ENCODE assay signal across 25 mouse cellular contexts in the genomic region with DNA sequence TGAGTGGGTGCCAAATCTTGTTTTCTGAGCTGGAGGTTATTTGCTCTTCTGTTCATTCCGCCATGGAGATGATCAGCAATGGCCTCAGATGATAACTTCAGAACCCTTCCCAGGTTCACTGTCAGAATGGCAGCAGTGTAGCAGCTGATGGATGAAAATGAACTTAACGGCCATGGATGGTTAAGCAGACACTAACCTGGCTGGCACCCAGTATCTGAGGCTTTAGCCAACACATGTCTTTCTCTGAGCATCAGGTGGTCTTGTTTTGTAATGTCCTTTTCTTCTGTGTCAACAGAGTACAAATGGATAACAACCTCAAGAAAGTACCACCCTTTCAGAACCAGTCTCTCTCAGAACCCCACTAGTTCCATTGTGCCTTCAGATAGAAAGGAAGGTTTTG.
DNase-seq lines count a peak whose midpoint lies in the region; ATAC-seq and TF ChIP-seq lines count a peak whose summit lies in the region.
"Had no signal": no experiment of that assay in that cellular context is flagged by ENCODE, and none has a peak within 500 bp of the region (broad histone marks: within the 10 kb centered on the region; RNA-seq: fewer than 3 reads in every experiment).

No protein-coding gene starts in this region.

- no peak overlapping the region for H3K4me2 ChIP-seq in hindbrain, postnatal 0 days (ENCODE audit: low read depth, low read length)
- H3K4me2 ChIP-seq in hindbrain, embryonic 11.5 days (replicated peaks; ENCODE audit: low read depth, low read length), result no peak overlapping the region
- no peak overlapping the region for H3K4me2 ChIP-seq in midbrain, postnatal 0 days (ENCODE audit: low read depth, low read length, poor library complexity, severe bottlenecking)
- no peak overlapping the region for H3K4me2 ChIP-seq in midbrain, embryonic 13.5 days (replicated peaks)
- H3K4me2 ChIP-seq: embryonic facial prominence, embryonic 13.5 days; embryonic facial prominence, embryonic 15.5 days; forebrain, embryonic 12.5 days had no signal

- peak; percentile 66 to 73 for DNase-seq in cerebellum, postnatal 14 days
- no peak for DNase-seq in cerebellum, adult 2 months
- DNase-seq in hindbrain, postnatal 0 days (ENCODE audit: low spot score), result peak; percentile 68
- DNase-seq in hindbrain, embryonic 11.5 days (ENCODE audit: low spot score), result no peak
- peak; percentile 75 for DNase-seq in midbrain, postnatal 0 days (ENCODE audit: low spot score)
- DNase-seq in brain, embryonic 14.5 days (ENCODE audit: low read depth), result peak; percentile 5
- DNase-seq: adrenal gland, adult 8-10 months; adrenal gland, postnatal 14 days; adrenal gland, postnatal 36 days; cerebellum, adult 11 months; cerebellum, adult 18-20 months; cerebellum, adult 9-11 months; cerebellum, postnatal 36 days; embryo, embryonic 11 days had no signal

- WGBS in cerebellum, adult 2 months, result 48% methylated on average over 2 of the region's 2 CpGs
- 57% methylated on average over 2 of the region's 2 CpGs for WGBS in hindbrain, postnatal 0 days
- WGBS in hindbrain, embryonic 11.5 days, result 91% methylated on average over 2 of the region's 2 CpGs
- 85% methylated on average over 2 of the region's 2 CpGs for WGBS in midbrain, postnatal 0 days
- 85% methylated on average over 2 of the region's 2 CpGs for WGBS in midbrain, embryonic 13.5 days

- no peak for TF ChIP-seq CTCF in cerebellum, adult 2 months (IDR thresholded peaks at IDR 0.05; ENCODE audit: borderline replicate concordance, insufficient read depth, low read depth, low read length)
- no peak for TF ChIP-seq CTCF in hindbrain, postnatal 0 days (IDR thresholded peaks at IDR 0.05; ENCODE audit: low read depth)
- no peak for TF ChIP-seq CTCF in midbrain, postnatal 0 days (IDR thresholded peaks at IDR 0.05)
- no peak for TF ChIP-seq CTCF in brain, embryonic 14.5 days (IDR thresholded peaks at IDR 0.05; ENCODE audit: borderline replicate concordance, extremely low read depth, insufficient read depth, insufficient read length)

- peaks cover 6% of the 10 kb centered on the region; the same call in 1 of the 2 replicates for H3K4me1 ChIP-seq in cerebellum, adult 2 months (ENCODE audit: control insufficient read depth, insufficient read depth, low read length)
- no peaks in the 10 kb centered on the region; the same call in 1 of the 2 replicates for H3K4me1 ChIP-seq in hindbrain, postnatal 0 days (ENCODE audit: insufficient read depth, low read length)
- H3K4me1 ChIP-seq in hindbrain, embryonic 11.5 days (replicated peaks; ENCODE audit: control insufficient read depth, insufficient read depth, low read length), result no peaks in the 10 kb centered on the region
- no peaks in the 10 kb centered on the region for H3K4me1 ChIP-seq in midbrain, postnatal 0 days (ENCODE audit: insufficient read depth, low read length)
- no peaks in the 10 kb centered on the region for H3K4me1 ChIP-seq in midbrain, embryonic 13.5 days (replicated peaks)
- H3K4me1 ChIP-seq: embryonic facial prominence, embryonic 13.5 days; embryonic facial prominence, embryonic 15.5 days; forebrain, embryonic 10.5 days; forebrain, embryonic 12.5 days had no signal

- no peak overlapping the region for H3K9ac ChIP-seq in hindbrain, postnatal 0 days (replicated peaks; ENCODE audit: low read length)
- no peak overlapping the region for H3K9ac ChIP-seq in hindbrain, embryonic 11.5 days (ENCODE audit: low read depth, low read length)
- H3K9ac ChIP-seq in midbrain, postnatal 0 days (replicated peaks; ENCODE audit: low read length, poor library complexity, severe bottlenecking), result no peak overlapping the region
- H3K9ac ChIP-seq in midbrain, embryonic 13.5 days (replicated peaks), result no peak overlapping the region
- H3K9ac ChIP-seq: embryonic facial prominence, embryonic 13.5 days; embryonic facial prominence, embryonic 15.5 days; forebrain, embryonic 12.5 days had no signal

- no peak overlapping the region for H3K4me3 ChIP-seq in cerebellum, adult 2 months (replicated peaks; ENCODE audit: insufficient read depth, low read depth, low read length)
- H3K4me3 ChIP-seq in hindbrain, postnatal 0 days (ENCODE audit: low read length), result no peak overlapping the region
- H3K4me3 ChIP-seq in hindbrain, embryonic 11.5 days (ENCODE audit: low read depth, low read length), result no peak overlapping the region
- no peak overlapping the region for H3K4me3 ChIP-seq in midbrain, postnatal 0 days (ENCODE audit: low read depth, low read length)
- H3K4me3 ChIP-seq in midbrain, embryonic 13.5 days (replicated peaks), result no peak overlapping the region
- H3K4me3 ChIP-seq: embryonic facial prominence, embryonic 13.5 days; embryonic facial prominence, embryonic 15.5 days; erythroblast, embryonic 14.5 days; forebrain, embryonic 10.5 days; forebrain, embryonic 12.5 days had no signal

- no peaks in the 10 kb centered on the region for H3K9me3 ChIP-seq in hindbrain, postnatal 0 days (ENCODE audit: low read length)
- no peaks in the 10 kb centered on the region for H3K9me3 ChIP-seq in hindbrain, embryonic 11.5 days (ENCODE audit: control insufficient read depth, low read length)
- H3K9me3 ChIP-seq in midbrain, postnatal 0 days (ENCODE audit: low read length), result no peaks in the 10 kb centered on the region
- no peaks in the 10 kb centered on the region for H3K9me3 ChIP-seq in midbrain, embryonic 13.5 days
- H3K9me3 ChIP-seq: embryonic facial prominence, embryonic 13.5 days; embryonic facial prominence, embryonic 15.5 days; forebrain, embryonic 10.5 days; forebrain, embryonic 12.5 days had no signal

- no peaks in the 10 kb centered on the region; the same call in 1 of the 2 replicates for H3K27me3 ChIP-seq in cerebellum, adult 2 months (ENCODE audit: control insufficient read depth, insufficient read depth, low read length)
- H3K27me3 ChIP-seq in hindbrain, postnatal 0 days (ENCODE audit: insufficient read depth, low read length), result no peaks in the 10 kb centered on the region
- no peaks in the 10 kb centered on the region for H3K27me3 ChIP-seq in hindbrain, embryonic 11.5 days (ENCODE audit: control insufficient read depth, insufficient read depth, low read length)
- no peaks in the 10 kb centered on the region for H3K27me3 ChIP-seq in midbrain, postnatal 0 days (ENCODE audit: insufficient read depth, low read length)
- H3K27me3 ChIP-seq in midbrain, embryonic 13.5 days, result no peaks in the 10 kb centered on the region
- H3K27me3 ChIP-seq: embryonic facial prominence, embryonic 13.5 days; embryonic facial prominence, embryonic 15.5 days; forebrain, embryonic 12.5 days; Patski had no signal

- TF ChIP-seq POLR2A in cerebellum, adult 2 months (IDR thresholded peaks at IDR 0.05; ENCODE audit: borderline replicate concordance, insufficient read depth, low read length), result no peak
- no peak for TF ChIP-seq POLR2A in brain, embryonic 14.5 days (IDR thresholded peaks at IDR 0.05; ENCODE audit: borderline replicate concordance, extremely low read depth, insufficient read depth, insufficient read length, poor library complexity, severe bottlenecking)

- H3K36me3 ChIP-seq in hindbrain, postnatal 0 days (ENCODE audit: insufficient read depth, low read length), result no peaks in the 10 kb centered on the region
- H3K36me3 ChIP-seq in hindbrain, embryonic 11.5 days (ENCODE audit: control insufficient read depth, insufficient read depth, low read length), result no peaks in the 10 kb centered on the region
- H3K36me3 ChIP-seq in midbrain, postnatal 0 days (ENCODE audit: insufficient read depth, low read length), result no peaks in the 10 kb centered on the region
- H3K36me3 ChIP-seq in midbrain, embryonic 13.5 days, result no peaks in the 10 kb centered on the region
- H3K36me3 ChIP-seq: embryonic facial prominence, embryonic 13.5 days; embryonic facial prominence, embryonic 15.5 days; forebrain, embryonic 10.5 days; forebrain, embryonic 12.5 days had no signal

- ATAC-seq in hindbrain, postnatal 0 days, result peak; percentile 55; the same call in 1 of the 2 replicates
- ATAC-seq in hindbrain, embryonic 11.5 days (ENCODE audit: low FRiP score), result no peak
- ATAC-seq in midbrain, postnatal 0 days (ENCODE audit: low FRiP score), result no peak
- ATAC-seq in midbrain, embryonic 13.5 days, result no peak
- ATAC-seq in granulocyte monocyte progenitor cell, adult 5-6 weeks (replicated peaks; ENCODE audit: poor library complexity, severe bottlenecking), result no peak
- ATAC-seq: activated CD4-positive, CD25-positive, alpha-beta regulatory T cell, adult 4 months; forebrain, embryonic 14.5 days; forebrain, embryonic 16.5 days; Patski had no signal

- H3K27ac ChIP-seq in cerebellum, adult 2 months (ENCODE audit: insufficient read depth, low read length), result no peak overlapping the region
- H3K27ac ChIP-seq in hindbrain, postnatal 0 days, result no peak overlapping the region
- H3K27ac ChIP-seq in hindbrain, embryonic 11.5 days (ENCODE audit: low read depth, low read length), result no peak overlapping the region
- H3K27ac ChIP-seq in midbrain, postnatal 0 days (ENCODE audit: low read depth, low read length), result no peak overlapping the region
- H3K27ac ChIP-seq in midbrain, embryonic 13.5 days, result no peak overlapping the region
- H3K27ac ChIP-seq: embryonic facial prominence, embryonic 13.5 days; embryonic facial prominence, embryonic 15.5 days; forebrain, embryonic 10.5 days; forebrain, embryonic 12.5 days had no signal

Comparison
In these comparisons a context has a peak if more than half of its experiments do, and no peak if none do; other contexts are left out.
1. DNase-seq: peak in cerebellum, postnatal 14 days (2 of 2), hindbrain, postnatal 0 days (single experiment), midbrain, postnatal 0 days (single experiment) and brain, embryonic 14.5 days (single experiment); none in cerebellum, adult 2 months (0 of 2) and hindbrain, embryonic 11.5 days (single experiment).